Mouse (Mus musculus) limb, embryonic 11.5 days (tissue): ENCODE data around the gene Zcchc3. TPM values are rescaled to one million over a fixed set of nuclear protein-coding genes. Genes with fewer than 3 reads are reported as not detected.
A peak's percentile ranks its signal among the peaks of the same experiment; 100 is the strongest.

Experiments
- ATAC-seq: fragments of 200-750 bp; cut with Nextera tagmentation; 2 replicates; pipeline ENCODE4 v1.8.0; 2017; ENCODE audit warnings: low read depth; ENCODE audit not compliant: insufficient number of reproducible peaks, low FRiP score, low TSS enrichment
- DNase-seq: peaks from one replicate; pipeline ENCODE4 v3.0.0-alpha.2; 2015; ENCODE audit warnings: low spot score
- H3K27ac ChIP-seq: fragments of 300-500 bp; sonication (generic); replicated peaks from 2 replicates; pipeline ENCODE4 v1.5.1; 2014; ENCODE audit warnings: low read depth, mild to moderate bottlenecking, low read length
- H3K27me3 ChIP-seq: fragments of 300-500 bp; sonication (generic); 2 replicates; pipeline ENCODE4 v1.6.1; 2014; ENCODE audit warnings: mild to moderate bottlenecking, low read length, mixed read lengths; ENCODE audit not compliant: control insufficient read depth, insufficient read depth
- H3K36me3 ChIP-seq: fragments of 300-500 bp; sonication (generic); 2 replicates; pipeline ENCODE4 v1.6.1; 2014; ENCODE audit warnings: mild to moderate bottlenecking, low read length, moderate library complexity, mixed read lengths; ENCODE audit not compliant: control insufficient read depth, insufficient read depth
- H3K4me1 ChIP-seq: fragments of 300-500 bp; sonication (generic); 2 replicates; pipeline ENCODE4 v1.6.1; 2014; ENCODE audit warnings: low read length, mixed read lengths; ENCODE audit not compliant: control insufficient read depth, insufficient read depth
- H3K4me2 ChIP-seq: fragments of 300-500 bp; sonication (generic); 2 replicates; pipeline ENCODE4 v1.6.1; 2014; ENCODE audit warnings: low read depth, mild to moderate bottlenecking, moderate library complexity; ENCODE audit not compliant: severe bottlenecking
- H3K4me3 ChIP-seq: fragments of 300-500 bp; sonication (generic); 2 replicates; pipeline ENCODE4 v1.5.1; 2014; ENCODE audit warnings: low read depth, low read length
- H3K9ac ChIP-seq: fragments of 300-500 bp; sonication (generic); 2 replicates; pipeline ENCODE4 v1.6.1; 2014; ENCODE audit warnings: mild to moderate bottlenecking, low read length
- H3K9me3 ChIP-seq: fragments of 300-500 bp; sonication (generic); 2 replicates; pipeline ENCODE4 v1.6.1; 2016; ENCODE audit warnings: low read length; ENCODE audit not compliant: control insufficient read depth
- WGBS: fragments of 180-500 bp; shearing (Covaris S2); extraction: QIAGEN DNeasy Blood & Tissue Kit; methylation state at CpG from one replicate; pipeline ENCODE4 v1.1.7; 2014; 5-methylcytosine and 5-hydroxymethylcytosine counted together
- polyA plus RNA-seq: library from polyadenylated mRNA; unstranded; fragments of >200 nt; fragmentation: Nextera tagmentation; extraction: Ambion mirVana; gene quantifications from 2 replicates; pipeline ENCODE4 v1.2.1, GENCODE M21; 2014

The Zcchc3 gene
- polyA plus RNA-seq, 1 experiment from 2014 or later = 69.4 TPM

DNA sequence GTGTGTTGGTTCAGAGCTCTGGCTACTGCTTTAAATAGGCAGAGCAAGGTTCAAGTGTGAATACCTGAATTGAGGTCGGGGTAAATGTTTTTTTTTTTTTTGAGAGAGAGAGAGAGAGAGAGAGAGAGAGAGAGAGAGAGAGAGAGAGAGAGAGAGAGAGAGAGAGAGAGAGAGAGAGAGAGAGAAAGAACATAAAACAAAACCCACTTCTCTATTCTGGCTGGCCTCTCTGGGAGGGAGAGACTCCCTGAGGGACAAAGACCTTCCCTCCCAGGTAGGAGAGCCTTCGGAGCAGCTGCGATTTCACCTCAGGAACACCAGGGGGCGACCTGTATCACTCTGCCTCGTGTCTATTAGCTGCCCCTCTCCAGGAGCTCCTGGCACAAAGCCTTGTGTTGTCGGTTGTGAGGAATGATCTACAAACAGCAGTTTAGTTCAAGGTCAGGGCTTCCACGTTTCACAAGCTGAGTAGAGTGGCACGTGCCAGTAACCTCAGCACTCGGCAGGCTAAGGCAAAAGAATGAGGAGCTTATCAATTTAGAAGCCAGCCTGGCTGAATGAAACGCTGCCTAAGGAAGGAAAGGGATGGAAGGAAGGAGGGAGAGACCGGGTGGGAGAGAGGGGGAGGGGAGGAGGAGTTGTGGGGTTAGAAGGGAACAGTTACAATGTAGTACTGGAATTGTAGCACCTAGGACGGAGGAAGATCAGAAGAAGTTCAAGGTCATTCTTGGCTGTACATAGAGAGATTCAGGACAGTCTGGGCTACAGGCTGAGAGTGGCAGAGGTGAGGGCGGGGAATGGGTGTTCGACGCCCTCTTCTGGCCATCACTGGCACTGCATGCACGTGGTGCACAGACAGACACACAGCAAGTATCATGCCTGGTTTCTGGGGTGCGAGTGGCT lies 51.3 kb downstream of the Zcchc3 start:
- H3K4me3 ChIP-seq = no peak overlapping the region
- WGBS = 12% methylated on average over 17 of the region's 17 CpGs
- H3K4me2 ChIP-seq = no peak overlapping the region; the same call in 1 of the 2 replicates

More for the DNA sequence above, 51.3 kb downstream of the Zcchc3 start:
- Histone ChIP-seq H3K9ac (no peak overlapping the region), H3K36me3 (no peaks in the 10 kb centered on the region), H3K4me1 (no peaks in the 10 kb centered on the region), H3K27me3 (no peaks in the 10 kb centered on the region), H3K27ac (no peak overlapping the region), H3K9me3 (no peaks in the 10 kb centered on the region)
- peak; percentile 86 for DNase-seq
- ATAC-seq = peak; percentile 36; the same call in 1 of the 2 replicates

Other genes with a start within 250 kb of the Zcchc3 start
- gene Csnk2a1, start 188.2 kb downstream of the Zcchc3 start, polyA plus RNA-seq = 65.9 and 86.5 TPM in 2 replicates
- gene Tbc1d20, start 121.2 kb downstream of the Zcchc3 start, polyA plus RNA-seq = 30.5 and 35.4 TPM in 2 replicates
- gene Rbck1, start 82.4 kb downstream of the Zcchc3 start, polyA plus RNA-seq = 66.6 and 67.4 TPM in 2 replicates
- gene Trib3, start 71.0 kb downstream of the Zcchc3 start, polyA plus RNA-seq = 1.4 and 1.8 TPM in 2 replicates
- 1.8 and 2.2 TPM in 2 replicates for gene Nrsn2, start 38.4 kb downstream of the Zcchc3 start, polyA plus RNA-seq
- gene Sox12, start 17.0 kb downstream of the Zcchc3 start, polyA plus RNA-seq = 21.1 and 21.8 TPM in 2 replicates
- gene 6820408C15Rik, start 560 bp upstream of the Zcchc3 start, polyA plus RNA-seq = 0.15 and 0.54 TPM in 2 replicates
- gene Defb23, start 49.6 kb upstream of the Zcchc3 start, polyA plus RNA-seq = not detected in 2 replicates
- gene Defb20, start 62.0 kb upstream of the Zcchc3 start, polyA plus RNA-seq = not detected in 2 replicates
- gene Defb22, start 75.1 kb upstream of the Zcchc3 start, polyA plus RNA-seq = not detected in 2 replicates
- not detected in 2 replicates for gene Defb26, start 96.7 kb upstream of the Zcchc3 start, polyA plus RNA-seq
- not detected in 2 replicates for gene Defb28, start 103.2 kb upstream of the Zcchc3 start, polyA plus RNA-seq
- gene Defb29, start 125.1 kb upstream of the Zcchc3 start, polyA plus RNA-seq = not detected in 2 replicates
- gene Gm17416, start 154.3 kb upstream of the Zcchc3 start, polyA plus RNA-seq = not detected in 2 replicates
- gene Defb21, start 157.7 kb upstream of the Zcchc3 start, polyA plus RNA-seq = not detected in 2 replicates
- gene Defb19, start 165.3 kb upstream of the Zcchc3 start, polyA plus RNA-seq = not detected in 2 replicates
- not detected in 2 replicates for gene Defb45, start 184.4 kb upstream of the Zcchc3 start, polyA plus RNA-seq
- gene Defb36, start 189.3 kb upstream of the Zcchc3 start, polyA plus RNA-seq = not detected in 2 replicates
- 0.89 TPM in 1 of 2 replicates, not detected in the other for gene Defb25, start 208.0 kb upstream of the Zcchc3 start, polyA plus RNA-seq
- 0.69 and 0.88 TPM in 2 replicates for gene Rem1, start 211.9 kb upstream of the Zcchc3 start, polyA plus RNA-seq